Mouse (Mus musculus) adrenal gland, adult 8-10 months (tissue): ENCODE data around the gene Serpina3k. TPM values are rescaled to one million over a fixed set of nuclear protein-coding genes. Genes with fewer than 3 reads are reported as not detected.
"Not testable (repeated sequence)": the region's sequence is repeated elsewhere in the genome, so short reads cannot be mapped to it uniquely, and the experiment has no call there.

Source experiments
- DNase-seq: peaks from one replicate; pipeline ENCODE4 v3.0.0; 2022
- total RNA-seq, 4 experiments: library from RNA; stranded (reverse); gene quantifications; 2 replicates each; pipeline ENCODE4 v1.2.4; 2022

Serpina3k gene
- total RNA-seq, 4 experiments from 2014 or later: 0.49 to 6.3 (median 3.1) TPM

DNA sequence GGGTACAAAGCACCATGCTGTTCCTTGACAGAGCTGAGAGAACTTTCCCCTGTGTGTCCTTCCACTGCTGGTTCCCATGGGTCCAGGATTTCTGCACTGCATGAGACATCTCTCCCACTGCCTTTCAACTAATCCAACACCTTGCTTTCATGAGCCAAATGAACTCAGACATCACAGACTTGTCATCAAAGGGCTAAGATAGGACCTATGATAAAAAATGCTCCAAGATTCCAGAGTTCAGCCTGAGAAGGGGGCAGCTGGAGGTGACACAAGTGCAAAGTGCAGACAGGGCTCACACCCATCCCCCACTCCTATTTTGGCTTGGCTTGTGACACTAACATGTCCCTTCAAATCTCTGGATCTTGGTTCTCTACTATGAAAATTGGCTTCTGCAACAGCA lies 50.2 kb downstream of the Serpina3k start:
- DNase-seq: no peak

GRCm38 (mm10) chr12:104391057-104391456 lies 52.8 kb downstream of the Serpina3k start:
- not testable (repeated sequence) for DNase-seq

Other genes starting within 250 kb of the Serpina3k start
- gene Serpina5, start 237.4 kb upstream of the Serpina3k start, total RNA-seq: 1 to 10 TPM; 1.1 to 3.3 (median 1.9) TPM
- under 1 TPM in 1 of 4 experiments, not detected in 3; 0.20 TPM for gene Serpina3a, start 225.8 kb upstream of the Serpina3k start, total RNA-seq
- gene Serpina3b, start 210.5 kb upstream of the Serpina3k start, total RNA-seq: under 1 TPM in 3 of 4 experiments, not detected in 1; 0.15 to 0.40 (median 0.20) TPM
- gene Serpina3c, start 184.6 kb upstream of the Serpina3k start, total RNA-seq: 10 to 100 TPM in 3 of 4 experiments, 1 to 10 TPM in 1; 8.3 to 18.3 (median 13.6) TPM
- under 1 TPM in 3 of 4 experiments, not detected in 1; 0.35 to 0.78 (median 0.38) TPM for gene Serpina3f, start 123.9 kb upstream of the Serpina3k start, total RNA-seq
- gene Serpina3g, start 102.2 kb upstream of the Serpina3k start, total RNA-seq: 1 to 10 TPM; 3.0 to 9.9 (median 3.8) TPM
- gene Serpina3i, start 75.4 kb upstream of the Serpina3k start, total RNA-seq: under 1 TPM in 2 of 4 experiments, not detected in 2; 0.24 to 0.31 TPM
- gene Serpina3j, start 23.9 kb upstream of the Serpina3k start, total RNA-seq: under 1 TPM in 1 of 4 experiments, not detected in 3; 0.42 TPM
- gene Serpina3m, start within 50 bp of the Serpina3k start, total RNA-seq: 1 to 10 TPM in 3 of 4 experiments, under 1 TPM in 1; 0.74 to 2.5 (median 1.1) TPM
- gene Serpina3n, start 68.2 kb downstream of the Serpina3k start, total RNA-seq: 10 to 100 TPM in 2 of 4 experiments, 1 to 10 TPM in 2; 6.0 to 42.3 (median 14.6) TPM
- gene Gsc, start 134.8 kb downstream of the Serpina3k start, total RNA-seq: under 1 TPM in 1 of 4 experiments, not detected in 3; 0.21 TPM